Mouse (Mus musculus): ENCODE data around the gene Ogt. TPM values are rescaled to one million over a fixed set of nuclear protein-coding genes. Genes with fewer than 3 reads are reported as not detected.

Gene Ogt
- polyA plus RNA-seq, 1 experiment from 2014 or later, result 231 TPM

GRCm38 (mm10) chrX:101705111-101705510, 65.3 kb downstream of the Ogt start:
- Histone ChIP-seq H3K4me2 (ENCODE audit: low read depth, low read length) (no peak overlapping the region), H3K27me3 (ENCODE audit: control insufficient read depth, insufficient read depth, low read length) (no peaks in the 10 kb centered on the region), H3K27ac (replicated peaks; ENCODE audit: low read depth, low read length) (no peak overlapping the region), H3K4me3 (ENCODE audit: low read depth, low read length) (no peak overlapping the region), H3K36me3 (replicated peaks; ENCODE audit: control insufficient read depth, insufficient read depth, low read depth, low read length) (no peaks in the 10 kb centered on the region), H3K4me1 (ENCODE audit: control insufficient read depth, insufficient read depth, low read length) (no peaks in the 10 kb centered on the region), H3K9me3 (replicated peaks; ENCODE audit: control insufficient read depth, low read length) (no peaks in the 10 kb centered on the region), H3K9ac (replicated peaks; ENCODE audit: low read length) (no peak overlapping the region)
- 82% methylated on average over 7 of the region's 7 CpGs for WGBS
- DNase-seq (ENCODE audit: low spot score) (no peak), ATAC-seq (replicated peaks; ENCODE audit: insufficient number of reproducible peaks, low FRiP score, low TSS enrichment, low read depth) (no peak)

- Histone ChIP-seq H3K9me3 (replicated peaks; ENCODE audit: control insufficient read depth, low read length) (no peaks in the 10 kb centered on the region), H3K4me3 (ENCODE audit: low read depth, low read length) (no peak overlapping the region), H3K9ac (replicated peaks; ENCODE audit: low read length) (no peak overlapping the region), H3K36me3 (replicated peaks; ENCODE audit: control insufficient read depth, insufficient read depth, low read depth, low read length) (no peaks in the 10 kb centered on the region), H3K4me1 (ENCODE audit: control insufficient read depth, insufficient read depth, low read length) (no peaks in the 10 kb centered on the region), H3K27me3 (ENCODE audit: control insufficient read depth, insufficient read depth, low read length) (no peaks in the 10 kb centered on the region), H3K27ac (replicated peaks; ENCODE audit: low read depth, low read length) (no peak overlapping the region), H3K4me2 (ENCODE audit: low read depth, low read length) (no peak overlapping the region)
- WGBS, result 63% methylated on average over 1 of the region's 1 CpGs
- ATAC-seq (replicated peaks; ENCODE audit: insufficient number of reproducible peaks, low FRiP score, low TSS enrichment, low read depth) (no peak), DNase-seq (ENCODE audit: low spot score) (no peak)
Observed at GRCm38 (mm10) chrX:101720401-101720800, 80.5 kb downstream of the Ogt start.

GRCm38 (mm10) chrX:101730010-101730409, 90.2 kb downstream of the Ogt start:
- H3K4me1 ChIP-seq (ENCODE audit: control insufficient read depth, insufficient read depth, low read length), result no peaks in the 10 kb centered on the region
- no peaks in the 10 kb centered on the region; the same call in 1 of the 2 replicates for H3K27me3 ChIP-seq (ENCODE audit: control insufficient read depth, insufficient read depth, low read length)
- ATAC-seq (replicated peaks; ENCODE audit: insufficient number of reproducible peaks, low FRiP score, low TSS enrichment, low read depth), result no peak

GRCm38 (mm10) chrX:101732644-101733043, 92.8 kb downstream of the Ogt start:
- no peak overlapping the region for H3K4me3 ChIP-seq (ENCODE audit: low read depth, low read length)
- no peak overlapping the region for H3K27ac ChIP-seq (replicated peaks; ENCODE audit: low read depth, low read length)
- no peaks in the 10 kb centered on the region for H3K36me3 ChIP-seq (replicated peaks; ENCODE audit: control insufficient read depth, insufficient read depth, low read depth, low read length)
- H3K27me3 ChIP-seq (ENCODE audit: control insufficient read depth, insufficient read depth, low read length), result no peaks in the 10 kb centered on the region; the same call in 1 of the 2 replicates
- no peak overlapping the region for H3K4me2 ChIP-seq (ENCODE audit: low read depth, low read length)
- H3K9ac ChIP-seq (replicated peaks; ENCODE audit: low read length), result no peak overlapping the region
- H3K4me1 ChIP-seq (ENCODE audit: control insufficient read depth, insufficient read depth, low read length), result no peaks in the 10 kb centered on the region
- DNase-seq (ENCODE audit: low spot score), result no peak
- no peaks in the 10 kb centered on the region for H3K9me3 ChIP-seq (replicated peaks; ENCODE audit: control insufficient read depth, low read length)
- WGBS, result 81% methylated on average over 12 of the region's 12 CpGs
- ATAC-seq (replicated peaks; ENCODE audit: insufficient number of reproducible peaks, low FRiP score, low TSS enrichment, low read depth), result no peak

More at GRCm38 (mm10) chrX:101730010-101730409, 90.2 kb downstream of the Ogt start:
- Histone ChIP-seq H3K9ac (replicated peaks; ENCODE audit: low read length) (no peak overlapping the region), H3K4me2 (ENCODE audit: low read depth, low read length) (no peak overlapping the region), H3K36me3 (replicated peaks; ENCODE audit: control insufficient read depth, insufficient read depth, low read depth, low read length) (no peaks in the 10 kb centered on the region), H3K27ac (replicated peaks; ENCODE audit: low read depth, low read length) (no peak overlapping the region), H3K4me3 (ENCODE audit: low read depth, low read length) (no peak overlapping the region), H3K9me3 (replicated peaks; ENCODE audit: control insufficient read depth, low read length) (no peaks in the 10 kb centered on the region)
- DNase-seq (ENCODE audit: low spot score), result no peak

GRCm38 (mm10) chrX:101733288-101733687, 93.4 kb downstream of the Ogt start:
- Histone ChIP-seq H3K4me1 (ENCODE audit: control insufficient read depth, insufficient read depth, low read length) (no peaks in the 10 kb centered on the region), H3K36me3 (replicated peaks; ENCODE audit: control insufficient read depth, insufficient read depth, low read depth, low read length) (no peaks in the 10 kb centered on the region), H3K27ac (replicated peaks; ENCODE audit: low read depth, low read length) (no peak overlapping the region), H3K4me3 (ENCODE audit: low read depth, low read length) (no peak overlapping the region), H3K9me3 (replicated peaks; ENCODE audit: control insufficient read depth, low read length) (no peaks in the 10 kb centered on the region), H3K4me2 (ENCODE audit: low read depth, low read length) (no peak overlapping the region), H3K27me3 (ENCODE audit: control insufficient read depth, insufficient read depth, low read length) (no peaks in the 10 kb centered on the region; the same call in 1 of the 2 replicates), H3K9ac (replicated peaks; ENCODE audit: low read length) (no peak overlapping the region)
- ATAC-seq (replicated peaks; ENCODE audit: insufficient number of reproducible peaks, low FRiP score, low TSS enrichment, low read depth), result no peak
- 90% methylated on average over 3 of the region's 3 CpGs for WGBS
- no peak for DNase-seq (ENCODE audit: low spot score)

GRCm38 (mm10) chrX:101733828-101734319, 94.0 kb downstream of the Ogt start, which contains the start of gene Cxcr3:
Gene Cxcr3 (minus strand): TSS chrX:101734269.
- Histone ChIP-seq H3K4me1 (ENCODE audit: control insufficient read depth, insufficient read depth, low read length) (no peaks in the 10 kb centered on the region), H3K9me3 (replicated peaks; ENCODE audit: control insufficient read depth, low read length) (no peaks in the 10 kb centered on the region), H3K36me3 (replicated peaks; ENCODE audit: control insufficient read depth, insufficient read depth, low read depth, low read length) (no peaks in the 10 kb centered on the region), H3K4me3 (ENCODE audit: low read depth, low read length) (no peak within 1 kb of the TSS), H3K27me3 (ENCODE audit: control insufficient read depth, insufficient read depth, low read length) (no peaks in the 10 kb centered on the region; the same call in 1 of the 2 replicates), H3K4me2 (ENCODE audit: low read depth, low read length) (no peak within 1 kb of the TSS), H3K27ac (replicated peaks; ENCODE audit: low read depth, low read length) (no peak within 1 kb of the TSS), H3K9ac (replicated peaks; ENCODE audit: low read length) (no peak within 1 kb of the TSS)
- DNase-seq (ENCODE audit: low spot score) (peak; percentile 20), ATAC-seq (replicated peaks; ENCODE audit: insufficient number of reproducible peaks, low FRiP score, low TSS enrichment, low read depth) (no peak)
- 65% methylated on average over 11 of the region's 11 CpGs for WGBS

Other genes starting within 250 kb of the Ogt start
- 25.2 and 26.2 TPM in 2 replicates for gene Zmym3, start 219.2 kb upstream of the Ogt start, polyA plus RNA-seq (2014; fragmentation: Nextera tagmentation; extraction: Ambion mirVana)
- 682 and 720 TPM in 2 replicates for gene Nono, start 210.7 kb upstream of the Ogt start, polyA plus RNA-seq (2014; fragmentation: Nextera tagmentation; extraction: Ambion mirVana)
- 1.3 and 2.5 TPM in 2 replicates for gene Itgb1bp2, start 191.0 kb upstream of the Ogt start, polyA plus RNA-seq (2014; fragmentation: Nextera tagmentation; extraction: Ambion mirVana)
- gene Taf1, start 107.3 kb upstream of the Ogt start, polyA plus RNA-seq (2014; fragmentation: Nextera tagmentation; extraction: Ambion mirVana), result 20.4 and 21.8 TPM in 2 replicates
- gene Cxcr3, start 94.2 kb downstream of the Ogt start, polyA plus RNA-seq (2014; fragmentation: Nextera tagmentation; extraction: Ambion mirVana), result 0.43 TPM in 1 of 2 replicates, not detected in the other
- gene Gm4779, start 154.4 kb downstream of the Ogt start, polyA plus RNA-seq (2014; fragmentation: Nextera tagmentation; extraction: Ambion mirVana), result not detected in 2 replicates
- gene 8030474K03Rik, start 154.6 kb downstream of the Ogt start, polyA plus RNA-seq (2014; fragmentation: Nextera tagmentation; extraction: Ambion mirVana), result 0.14 TPM in 1 of 2 replicates, not detected in the other
- gene Nhsl2, start 209.3 kb downstream of the Ogt start, polyA plus RNA-seq (2014; fragmentation: Nextera tagmentation; extraction: Ambion mirVana), result 14.8 and 16.2 TPM in 2 replicates

Measured in embryonic facial prominence, embryonic 11.5 days (tissue).